Mouse (Mus musculus): Measurements from ENCODE around the gene Zfp811.

Zfp811 gene

DNA sequence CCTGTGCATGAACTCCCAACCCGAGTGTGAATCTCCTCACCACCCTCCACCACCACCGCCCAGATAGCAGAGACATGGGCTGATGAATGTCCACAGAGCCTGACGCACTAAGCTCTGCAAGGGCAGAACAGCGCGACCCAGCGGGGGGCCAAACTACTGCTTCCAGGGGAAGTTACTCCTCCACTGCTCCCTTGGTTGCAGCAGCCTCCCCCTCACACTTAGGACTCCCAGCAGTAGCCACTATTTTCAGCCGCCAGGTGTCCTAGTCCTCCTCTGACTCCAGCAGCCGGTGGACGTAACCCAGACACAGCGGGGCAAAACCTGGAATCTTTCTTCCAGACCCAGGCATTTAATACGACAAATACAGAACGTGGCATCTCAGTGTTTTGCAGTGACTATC is 56.1 kb downstream of the Zfp811 start:
- no peak for DNase-seq (ENCODE audit: low read depth)

DNA sequence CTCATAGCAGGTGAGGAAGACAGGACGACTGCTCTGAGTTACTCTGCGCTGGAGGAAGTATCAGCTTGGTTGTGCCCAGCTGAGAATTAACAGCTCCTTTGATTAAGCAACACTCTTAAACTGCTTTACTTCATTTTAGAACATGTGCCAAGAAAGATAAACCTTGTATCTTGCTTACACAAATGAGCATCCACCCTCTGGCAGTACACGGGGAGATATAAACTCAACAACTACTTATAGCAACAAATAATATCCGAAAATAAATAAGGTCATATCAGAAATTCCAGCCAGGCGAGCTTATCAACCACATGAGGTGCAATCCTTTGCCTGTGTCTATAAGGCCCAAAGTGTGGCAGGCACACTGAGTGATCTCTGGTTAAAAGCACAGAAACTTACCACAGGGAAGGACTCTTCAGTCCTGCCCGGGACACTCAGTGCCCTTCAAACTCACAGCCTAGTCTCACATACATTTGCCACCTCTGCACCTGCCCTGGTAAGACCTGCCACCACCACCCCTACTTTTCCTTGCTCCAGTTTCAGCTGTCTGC is 56.8 kb downstream of the Zfp811 start:
- no peak for DNase-seq (ENCODE audit: low read depth)

DNA sequence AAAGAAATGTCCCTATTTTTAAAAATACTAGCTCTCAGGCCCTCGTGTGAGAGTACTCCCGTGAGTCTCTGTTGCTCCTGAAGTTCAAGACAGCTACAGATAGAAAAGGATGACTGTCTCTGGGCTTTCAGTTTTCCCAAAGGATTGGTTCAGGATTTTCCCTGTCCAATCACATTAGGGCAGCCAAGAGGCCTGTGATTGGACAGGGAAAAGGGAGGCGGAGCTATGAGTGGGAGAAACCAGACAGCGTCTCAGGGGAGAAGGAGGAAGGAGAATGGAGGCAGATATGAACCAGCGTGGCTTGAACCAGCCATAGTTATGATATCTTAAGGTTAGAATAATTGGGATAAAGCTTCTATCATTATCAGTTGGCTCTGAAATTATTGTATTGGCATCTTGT is 59.1 kb downstream of the Zfp811 start:
- no peak for DNase-seq (ENCODE audit: low read depth)
